Comparison of ENCODE assay signal across 11 mouse cellular contexts in the genomic region with DNA sequence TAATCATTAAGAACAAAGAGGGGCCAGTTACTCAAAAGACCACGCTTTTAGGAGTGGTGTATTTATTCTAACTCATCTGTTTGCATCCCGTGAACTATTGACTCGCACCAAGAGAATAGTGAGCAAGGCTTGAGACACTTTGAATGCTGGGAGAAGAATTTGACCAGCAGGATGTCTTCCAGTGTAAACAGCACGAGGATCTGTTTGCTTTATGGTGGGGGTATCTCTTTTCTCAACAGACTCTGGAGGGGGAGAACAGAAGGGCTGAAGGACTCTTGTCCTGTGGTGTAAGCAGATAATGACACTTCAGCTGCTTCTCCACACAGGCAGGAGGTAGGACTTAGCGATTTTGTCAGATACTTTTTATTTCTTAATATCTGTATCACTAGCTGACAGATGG.
"Had no signal": no experiment of that assay in that cellular context is flagged by ENCODE, and none has a peak within 500 bp of the region (broad histone marks: within the 10 kb centered on the region; RNA-seq: fewer than 3 reads in every experiment).

No protein-coding gene starts in this region.

- H3K4me1 ChIP-seq: liver, embryonic 13.5 days had no signal

- H3K36me3 ChIP-seq: liver, embryonic 13.5 days had no signal

- H3K4me2 ChIP-seq: liver, embryonic 13.5 days had no signal

- DNase-seq: kidney, adult 18-20 months; kidney, adult 9 months; kidney, postnatal 36 days; layer of hippocampus, postnatal 36 days; liver, embryonic 13.5 days; lung, adult 2 months; lung, postnatal 14 days; lung, postnatal 4 days; thymus, postnatal 25 days had no signal

- H3K27ac ChIP-seq: kidney, postnatal 0 days; left cerebral cortex, adult 2 months; liver, embryonic 13.5 days had no signal

- H3K9me3 ChIP-seq: liver, embryonic 13.5 days had no signal

- H3K4me3 ChIP-seq: left cerebral cortex, adult 2 months; liver, embryonic 13.5 days had no signal

- H3K9ac ChIP-seq: liver, embryonic 13.5 days had no signal

- H3K27me3 ChIP-seq: liver, embryonic 13.5 days had no signal
